Mouse (Mus musculus): ENCODE data around the gene Zfp248.
A peak's percentile ranks its signal among the peaks of the same experiment; 100 is the strongest.

Gene Zfp248

DNA sequence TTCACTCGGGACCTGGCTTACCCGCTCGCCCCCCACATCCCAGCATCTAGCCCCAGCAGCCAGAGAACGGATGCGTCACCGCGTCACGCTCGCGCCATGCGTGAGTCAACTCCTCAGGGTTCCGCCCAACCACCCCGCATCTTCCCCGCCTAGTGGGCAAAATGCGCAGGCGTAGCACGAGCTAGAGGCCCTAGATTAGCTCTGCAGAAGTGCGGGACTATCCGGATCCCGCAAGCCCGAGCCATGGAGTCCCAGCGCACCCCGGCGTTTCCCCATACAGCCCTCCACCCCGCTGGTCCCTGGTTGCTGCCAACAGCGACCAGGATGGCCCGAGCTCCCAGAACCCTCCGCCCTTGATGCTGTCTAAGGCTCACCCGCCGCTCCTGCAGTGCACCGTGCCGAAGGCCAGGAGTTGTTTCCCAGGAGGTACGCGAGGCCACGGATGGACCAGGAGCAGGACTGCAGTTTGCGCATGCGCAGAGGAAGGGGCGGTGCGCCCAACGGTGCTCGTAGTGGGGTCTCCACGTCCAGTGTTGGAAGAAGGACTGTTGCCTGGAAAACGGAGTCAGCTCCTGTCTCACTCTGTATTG is at the start of gene Zfp248:
Gene Zfp248, minus strand, starts transcription at position 487 of the 590 bp plus-strand sequence.
- DNase-seq, result peak; percentile 93

DNA sequence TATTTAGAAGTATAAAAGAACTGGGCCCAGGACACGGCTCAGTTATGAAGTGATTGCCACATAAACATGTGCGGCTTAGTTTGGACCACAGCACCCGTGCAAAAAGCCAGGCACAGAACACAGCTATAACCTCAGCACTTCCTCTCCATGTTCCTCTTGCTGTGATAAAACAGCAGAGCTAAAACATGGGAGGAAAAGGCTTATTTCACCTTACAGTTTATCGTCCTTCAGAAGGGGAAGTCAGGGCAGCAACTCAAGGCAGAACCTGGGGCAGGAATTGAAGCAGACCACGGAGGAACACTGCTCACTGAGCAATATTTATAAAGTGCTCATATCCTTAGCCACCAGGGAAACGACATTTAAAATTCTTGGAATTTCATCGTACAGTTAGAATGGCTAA is 43.7 kb upstream of the Zfp248 start:
- DNase-seq, result no peak

DNA sequence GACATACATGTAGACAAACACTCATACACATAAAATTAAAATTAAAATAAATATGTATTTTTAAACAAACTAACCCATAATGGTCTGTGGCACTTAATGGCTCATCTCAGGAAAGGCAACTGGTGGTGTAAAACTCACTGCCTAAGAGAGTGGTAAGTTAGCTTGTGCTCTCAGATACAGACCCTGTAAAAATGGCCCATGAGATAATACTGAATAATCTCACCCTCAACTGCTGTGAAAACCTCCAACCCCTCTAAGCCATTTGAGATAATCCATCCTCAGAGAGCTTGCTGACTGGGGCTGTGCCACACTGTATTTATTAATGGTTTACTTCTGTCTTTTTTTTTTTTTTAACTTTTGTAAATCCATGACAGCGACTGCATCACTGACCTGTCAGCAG is 26.8 kb upstream of the Zfp248 start:
- DNase-seq, result no peak

- peak; percentile 89 for DNase-seq
Observed at GRCm38 (mm10) chr6:118478957-118479708, 23.8 kb upstream of the Zfp248 start, which contains the start of gene Zfp9. Zfp9 (minus strand) TSS chr6:118479320.

GRCm38 (mm10) chr6:118477875-118478785 is 22.8 kb upstream of the Zfp248 start:
- no peak for DNase-seq

- DNase-seq, result no peak
Observed at GRCm38 (mm10) chr6:118462069-118462705, 6.9 kb upstream of the Zfp248 start.

- no peak for DNase-seq
Observed at GRCm38 (mm10) chr6:118457726-118458125, 2.4 kb upstream of the Zfp248 start.

GRCm38 (mm10) chr6:118454452-118454851 is 876 bp downstream of the Zfp248 start:
- peak; percentile 22 for DNase-seq

- DNase-seq, result no peak
Observed at GRCm38 (mm10) chr6:118431502-118431901, 23.8 kb downstream of the Zfp248 start.

- DNase-seq, result no peak
Observed at GRCm38 (mm10) chr6:118426666-118427065, 28.7 kb downstream of the Zfp248 start.

DNA sequence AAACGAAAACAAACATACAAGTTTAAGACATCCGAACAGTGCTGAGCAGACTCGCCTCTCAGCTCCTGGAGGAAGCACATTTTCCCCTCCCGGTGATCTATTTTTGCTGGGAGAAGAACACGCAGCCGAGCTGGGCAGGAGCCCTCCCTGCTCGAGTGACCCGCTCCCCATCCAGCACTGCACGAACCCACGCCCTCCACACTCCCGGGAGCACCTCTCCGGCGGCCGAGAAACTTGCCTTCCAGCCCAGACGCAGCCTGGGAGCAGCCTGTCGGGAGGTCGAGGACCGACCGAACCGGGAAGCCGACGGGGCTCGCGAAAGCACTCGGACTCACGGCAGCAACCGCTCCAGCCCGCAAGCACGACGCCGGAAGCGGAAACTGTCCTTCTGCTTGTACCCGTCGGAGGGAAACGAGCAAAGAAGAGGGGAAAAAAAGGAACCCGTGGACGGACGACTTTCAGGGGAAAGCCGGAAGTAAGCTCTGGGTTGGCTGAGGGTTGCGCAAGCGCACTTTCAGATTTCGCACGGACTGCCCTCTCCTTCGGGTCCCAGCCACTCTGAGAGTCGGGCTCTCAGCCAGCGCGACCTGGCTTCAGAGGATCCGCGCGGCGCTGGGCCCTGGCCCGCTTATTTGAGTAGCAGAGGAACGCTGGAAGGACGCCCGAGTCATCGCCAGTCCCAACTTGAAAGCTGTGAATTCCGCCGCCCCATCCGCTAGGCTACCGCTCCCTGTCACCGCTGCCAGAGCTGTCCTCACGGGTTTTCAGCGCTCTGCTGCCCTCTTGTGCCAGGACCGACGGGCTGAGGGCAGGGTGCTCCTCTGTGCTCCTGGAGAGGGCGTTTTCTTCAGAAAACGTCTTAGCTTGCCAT is 36.0 kb downstream of the Zfp248 start, which contains the start of gene Bms1:
Gene Bms1, minus strand, starts transcription at position 425 of the 871 bp plus-strand sequence.
- DNase-seq, result peak; percentile 95

DNA sequence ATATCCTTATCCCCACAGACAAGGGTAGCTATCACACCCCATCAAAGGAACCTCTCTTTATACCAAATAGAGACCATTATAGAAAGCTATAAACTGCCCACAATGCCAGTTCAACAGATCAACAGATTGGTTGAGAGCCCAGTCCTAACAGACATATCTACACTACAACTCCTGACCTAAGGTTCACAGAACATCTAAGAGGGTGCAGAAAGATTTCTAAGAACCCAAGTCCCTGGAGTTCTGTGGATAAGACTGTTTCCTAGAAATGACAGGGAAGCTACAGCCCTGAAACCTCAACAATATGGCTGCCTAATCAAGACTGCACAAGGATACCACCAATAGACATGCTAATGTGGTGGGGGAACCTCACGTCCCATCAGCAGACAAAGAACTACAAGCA is 44.9 kb downstream of the Zfp248 start:
- DNase-seq, result no peak

GRCm38 (mm10) chr6:118408510-118408909 is 46.8 kb downstream of the Zfp248 start:
- no peak for DNase-seq

- no peak for DNase-seq
Observed at GRCm38 (mm10) chr6:118406421-118406820, 48.9 kb downstream of the Zfp248 start.

DNA sequence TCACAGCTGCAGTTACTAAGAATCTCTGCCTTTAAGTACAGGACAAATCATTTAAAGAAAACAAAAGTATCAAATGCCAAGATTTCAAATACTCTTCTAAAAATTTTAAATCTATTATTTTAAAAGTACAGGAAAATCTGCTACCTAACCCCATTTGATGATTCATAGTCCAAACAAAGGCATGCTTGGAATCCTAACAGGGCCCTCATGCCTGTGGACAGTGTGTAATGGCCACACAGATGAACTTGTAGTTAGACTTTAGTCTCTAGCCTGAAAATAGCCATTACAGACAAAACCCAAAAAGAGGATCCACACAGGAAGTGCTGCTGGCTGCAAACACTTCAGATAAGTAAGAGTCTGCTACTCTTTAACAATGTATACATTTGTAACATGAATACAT is 64.6 kb downstream of the Zfp248 start:
- DNase-seq, result no peak

GRCm38 (mm10) chr6:118385962-118386361 is 69.4 kb downstream of the Zfp248 start:
- DNase-seq, result no peak

- DNase-seq, result no peak
Observed at GRCm38 (mm10) chr6:118381234-118381633, 74.1 kb downstream of the Zfp248 start.

DNA sequence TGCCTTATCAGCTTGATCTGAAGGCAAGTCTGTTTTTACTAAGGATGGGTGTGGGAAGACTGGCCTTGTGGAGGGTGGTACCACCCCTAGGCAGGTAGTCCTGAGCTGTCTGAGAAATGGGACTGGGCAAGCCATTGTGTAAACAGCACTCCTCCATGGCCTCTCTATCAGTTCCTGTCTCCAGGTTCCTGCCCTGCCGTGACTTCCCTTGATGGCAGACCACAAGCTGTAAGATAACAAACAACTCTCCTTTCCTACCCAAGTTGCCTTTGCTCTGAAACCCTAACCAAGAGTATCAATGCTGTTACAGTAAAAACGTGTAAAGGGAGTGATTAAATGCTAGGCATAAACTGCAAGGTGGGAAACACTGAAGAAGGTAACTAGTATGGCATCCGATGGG is 74.7 kb downstream of the Zfp248 start:
- no peak for DNase-seq

- DNase-seq, result peak; percentile 59
Observed at GRCm38 (mm10) chr6:118379451-118380167, 75.7 kb downstream of the Zfp248 start.

GRCm38 (mm10) chr6:118377611-118378010 is 77.7 kb downstream of the Zfp248 start:
- DNase-seq, result no peak

Measured in right cerebral cortex, postnatal 25 days (tissue).